Mouse (Mus musculus) liver, postnatal 0 days (tissue): ENCODE measurements around the gene Mc3r.

Experiments
- CTCF ChIP-seq: sonication (generic); IDR thresholded peaks from 2 replicates; pipeline ENCODE4 v1.5.1; 2016; ENCODE audit warnings: antibody characterized with exemption, low read depth
- EP300 ChIP-seq: IDR thresholded peaks from 2 replicates; pipeline ENCODE4 v1.6.1; 2016; ENCODE audit warnings: antibody characterized with exemption, low read depth, mild to moderate bottlenecking

- TF ChIP-seq CTCF (no peak), EP300 (no peak)
These were observed 41.3 kb downstream of the Mc3r start for GRCm38 (mm10) chr2:172289632-172290031.
